Mouse (Mus musculus) retina, embryonic 14.5 days (tissue): ENCODE measurements at regions not wholly inside any gene's neighbourhood (a gene's known extent, or its start where the extent isn't known, plus 50 kb on each side); places are given as distances from the start of the nearest gene placed in this dataset.

Experiments
- DNase-seq: peaks from one replicate; pipeline ENCODE4 v3.0.0-alpha.2; 2015; ENCODE audit warnings: low spot score

GRCm38 (mm10) chrX:13344701-13345100 lies 63.9 kb downstream of the Ddx3x start:
- DNase-seq: peak; percentile 71

- DNase-seq: peak; percentile 18
These were observed 64.4 kb downstream of the Ddx3x start for GRCm38 (mm10) chrX:13345126-13345525.

- DNase-seq: peak; percentile 44
These were observed 65.4 kb downstream of the Ddx3x start for GRCm38 (mm10) chrX:13346011-13346631.

- no peak for DNase-seq
These were observed 65.9 kb downstream of the Ddx3x start for GRCm38 (mm10) chrX:13346696-13347026.

GRCm38 (mm10) chrX:13347027-13347840 lies 66.5 kb downstream of the Ddx3x start:
- peak; percentile 82 for DNase-seq

- no peak for DNase-seq
These were observed 67.6 kb downstream of the Ddx3x start for GRCm38 (mm10) chrX:13348415-13348814.

GRCm38 (mm10) chrX:13350461-13350860 lies 69.7 kb downstream of the Ddx3x start:
- no peak for DNase-seq

- DNase-seq: no peak
These were observed 76.5 kb downstream of the Ddx3x start for GRCm38 (mm10) chrX:13357149-13357783.

- DNase-seq: no peak
These were observed 77.2 kb downstream of the Ddx3x start for GRCm38 (mm10) chrX:13357973-13358372.

GRCm38 (mm10) chrX:13360436-13360835 lies 79.7 kb downstream of the Ddx3x start:
- DNase-seq: no peak

GRCm38 (mm10) chrX:13370319-13370718 lies 89.5 kb downstream of the Ddx3x start:
- DNase-seq: no peak

GRCm38 (mm10) chrX:13372752-13373151 lies 92.0 kb downstream of the Ddx3x start:
- no peak for DNase-seq

- no peak for DNase-seq
These were observed 79.6 kb upstream of the Nyx start for GRCm38 (mm10) chrX:13386354-13386753.

- no peak for DNase-seq
These were observed 67.4 kb upstream of the Nyx start for GRCm38 (mm10) chrX:13398466-13398865.

- no peak for DNase-seq
These were observed 53.2 kb upstream of the Nyx start for GRCm38 (mm10) chrX:13412726-13413125.

GRCm38 (mm10) chrX:13413135-13413534 lies 52.8 kb upstream of the Nyx start:
- DNase-seq: no peak
